8 mouse cellular contexts compared by ENCODE assay signal in genomic region chr5:134182735-134183134, GRCm38 (mm10). TPM values are rescaled to one million over a fixed set of nuclear protein-coding genes. Genes with fewer than 3 reads are reported as not detected.
A peak's percentile ranks its signal among the peaks of the same experiment; 100 is the strongest.
DNase-seq lines count a peak whose midpoint lies in the region; ATAC-seq and TF ChIP-seq lines count a peak whose summit lies in the region.

No protein-coding gene starts in this region.

- TF ChIP-seq CTCF in G1E (IDR thresholded peaks at IDR 0.05; ENCODE audit: low read depth, low read length), result no peak

- peak overlapping the region; percentile 99; the same call in 1 of the 2 replicates for H3K27ac ChIP-seq in embryonic facial prominence, embryonic 10.5 days (replicated peaks)
- H3K27ac ChIP-seq in hindbrain, embryonic 10.5 days, result peak overlapping the region; percentile 99; the same call in 1 of the 2 replicates
- H3K27ac ChIP-seq in limb, embryonic 12.5 days, result 0 out of 2 replicates have a peak overlapping the region, but pooled peaks have one; percentile 12

- no peak for ATAC-seq in G1E (ENCODE audit: extremely low read depth, insufficient number of reproducible peaks, low FRiP score, poor library complexity, severe bottlenecking)
- ATAC-seq in limb, embryonic 12.5 days (ENCODE audit: insufficient number of reproducible peaks, insufficient read depth, low FRiP score, low TSS enrichment, low read depth), result no peak

- H3K9ac ChIP-seq in limb, embryonic 12.5 days (replicated peaks), result peak overlapping the region; percentile 88

- WGBS in embryonic facial prominence, embryonic 10.5 days, result 81% methylated on average over 4 of the region's 4 CpGs
- WGBS in hindbrain, embryonic 10.5 days, result 81% methylated on average over 4 of the region's 4 CpGs
- WGBS in limb, embryonic 12.5 days, result 69% methylated on average over 4 of the region's 4 CpGs

- H3K27me3 ChIP-seq in G1E (ENCODE audit: insufficient read depth, low read length), result no peaks in the 10 kb centered on the region
- H3K27me3 ChIP-seq in embryonic facial prominence, embryonic 10.5 days (replicated peaks; ENCODE audit: low read depth, poor library complexity, severe bottlenecking), result no peaks in the 10 kb centered on the region
- no peaks in the 10 kb centered on the region for H3K27me3 ChIP-seq in hindbrain, embryonic 10.5 days (ENCODE audit: insufficient read depth, poor library complexity, severe bottlenecking)
- no peaks in the 10 kb centered on the region for H3K27me3 ChIP-seq in limb, embryonic 12.5 days
- H3K27me3 ChIP-seq in myocyte (ENCODE audit: control insufficient read depth, insufficient read depth, insufficient read length), result no peaks in the 10 kb centered on the region

- no peak for TF ChIP-seq POLR2A in myocyte (IDR thresholded peaks at IDR 0.05; ENCODE audit: insufficient read length, low read depth)

- peak overlapping the region; percentile 48; the same call in 1 of the 2 replicates for H3K4me3 ChIP-seq in G1E (ENCODE audit: low read depth, low read length)
- H3K4me3 ChIP-seq in embryonic facial prominence, embryonic 10.5 days, result peak overlapping the region; percentile 85
- peak overlapping the region; percentile 78 for H3K4me3 ChIP-seq in hindbrain, embryonic 10.5 days
- H3K4me3 ChIP-seq in limb, embryonic 12.5 days (replicated peaks), result peak overlapping the region; percentile 75
- peak overlapping the region; percentile 43 for H3K4me3 ChIP-seq in myocyte

- no peak for DNase-seq in G1E (ENCODE audit: low spot score)
- no peak for DNase-seq in embryonic facial prominence, embryonic 10.5 days (ENCODE audit: low spot score)
- DNase-seq in hindbrain, embryonic 10.5 days (ENCODE audit: low spot score), result no peak
- DNase-seq in ovary, postnatal 10 days (ENCODE audit: low spot score), result no peak
- no peak for DNase-seq in spleen, postnatal 36 days (ENCODE audit: low spot score in 2 of 2)
- DNase-seq in cerebellum, adult 18-20 months, result no peak

- peaks cover 4% of the 10 kb centered on the region for H3K79me2 ChIP-seq in myocyte (ENCODE audit: control insufficient read depth, insufficient read depth)

- H3K4me2 ChIP-seq in limb, embryonic 12.5 days, result peak overlapping the region; percentile 84
- peak overlapping the region; percentile 91 for H3K4me2 ChIP-seq in myocyte (ENCODE audit: low read depth)

- no peak overlapping the region for H3ac ChIP-seq in myocyte (ENCODE audit: control insufficient read depth, insufficient read length)

- H3K36me3 ChIP-seq in G1E (replicated peaks) (peaks cover 8% of the 10 kb centered on the region), myocyte (ENCODE audit: control insufficient read depth, insufficient read depth) (no peaks in the 10 kb centered on the region)
- H3K36me3 ChIP-seq in embryonic facial prominence, embryonic 10.5 days (replicated peaks), result no peaks in the 10 kb centered on the region
- H3K36me3 ChIP-seq in hindbrain, embryonic 10.5 days, result no peaks in the 10 kb centered on the region
- H3K36me3 ChIP-seq in limb, embryonic 12.5 days, result no peaks in the 10 kb centered on the region

- peaks cover 41% of the 10 kb centered on the region for H3K4me1 ChIP-seq in G1E (ENCODE audit: insufficient read depth, low read depth, low read length)
- peaks cover 26% of the 10 kb centered on the region for H3K4me1 ChIP-seq in embryonic facial prominence, embryonic 10.5 days
- peaks cover 19% of the 10 kb centered on the region for H3K4me1 ChIP-seq in hindbrain, embryonic 10.5 days (replicated peaks)
- H3K4me1 ChIP-seq in limb, embryonic 12.5 days (replicated peaks), result peaks cover 23% of the 10 kb centered on the region

- no peaks in the 10 kb centered on the region for H3K9me3 ChIP-seq in G1E (replicated peaks)
- no peaks in the 10 kb centered on the region for H3K9me3 ChIP-seq in embryonic facial prominence, embryonic 10.5 days
- no peaks in the 10 kb centered on the region for H3K9me3 ChIP-seq in hindbrain, embryonic 10.5 days
- peaks cover 5% of the 10 kb centered on the region for H3K9me3 ChIP-seq in limb, embryonic 12.5 days

TF ChIP-seq in myocyte, 11 proteins besides CTCF, POLR2A, EP300 and RAD21:
- TF ChIP-seq TCF3 (IDR thresholded peaks at IDR 0.05; ENCODE audit: insufficient read length, low read depth) (no peak), MYOD1 (IDR thresholded peaks at IDR 0.05; ENCODE audit: control insufficient read depth in 1 of 3, insufficient read length in 2 of 3, low read depth in 2 of 3) (no peak), REST (IDR thresholded peaks at IDR 0.05; ENCODE audit: insufficient read depth, insufficient read length) (no peak), POLR2AphosphoS2 (IDR thresholded peaks at IDR 0.05; ENCODE audit: insufficient read length, low read depth) (no peak), TCF12 (IDR thresholded peaks at IDR 0.05; ENCODE audit: insufficient read depth, poor library complexity, severe bottlenecking) (no peak), SRF (IDR thresholded peaks at IDR 0.05; ENCODE audit: control insufficient read depth, insufficient read length, low read depth) (no peak), E2F4 (IDR thresholded peaks at IDR 0.05; ENCODE audit: insufficient read depth) (no peak), CEBPB (IDR thresholded peaks at IDR 0.05; ENCODE audit: insufficient read depth, poor library complexity, severe bottlenecking) (no peak), USF1 (IDR thresholded peaks at IDR 0.05; ENCODE audit: low read depth) (no peak), MAX (IDR thresholded peaks at IDR 0.05; ENCODE audit: low read depth) (no peak), MYOG (IDR thresholded peaks at IDR 0.05; ENCODE audit: control insufficient read depth in 1 of 3, insufficient read depth in 1 of 3, insufficient read length in 2 of 3, low read depth in 2 of 3) (no peak)

RNA-seq across cellular contexts. Expression of gene Gtf2ird2, which starts 1.1 kb away (rescaled TPM):
- 9.2 and 9.7 TPM in 2 replicates for total RNA-seq in G1E (2014; fragmentation: Nextera tagmentation)
- total RNA-seq in G1E (2017), result 5.6 and 10.8 TPM in 2 replicates
- 3.3 and 4.5 TPM in 2 replicates for polyA plus RNA-seq in G1E (2012)
- 8.1 and 8.5 TPM in 2 replicates for polyA plus RNA-seq in embryonic facial prominence, embryonic 10.5 days (2016; fragmentation: Nextera tagmentation; extraction: Ambion mirVana)
- polyA plus RNA-seq in hindbrain, embryonic 10.5 days (2016; fragmentation: Nextera tagmentation; extraction: Ambion mirVana), result 6.8 and 9.3 TPM in 2 replicates
- polyA plus RNA-seq in limb, embryonic 12.5 days (2016; fragmentation: Nextera tagmentation; extraction: Ambion mirVana), result 10.8 and 13.2 TPM in 2 replicates
- 4.8 TPM for polyA plus RNA-seq in myocyte (2012; fragmentation: generic; extraction: Trizol)

RNA-seq across cellular contexts. Expression of gene Rcc1l, which starts 6.2 kb away (rescaled TPM):
- total RNA-seq in G1E (2014; fragmentation: Nextera tagmentation) (12.6 and 13.6 TPM in 2 replicates), G1E (2017) (9.2 and 9.8 TPM in 2 replicates)
- polyA plus RNA-seq in G1E (2012) (16.0 and 17.1 TPM in 2 replicates), myocyte (2012; fragmentation: generic; extraction: Trizol) (16.9 TPM)
- 41.9 and 42.1 TPM in 2 replicates for polyA plus RNA-seq in embryonic facial prominence, embryonic 10.5 days (2016; fragmentation: Nextera tagmentation; extraction: Ambion mirVana)
- polyA plus RNA-seq in hindbrain, embryonic 10.5 days (2016; fragmentation: Nextera tagmentation; extraction: Ambion mirVana), result 31.0 and 35.7 TPM in 2 replicates
- 35.9 and 40.1 TPM in 2 replicates for polyA plus RNA-seq in limb, embryonic 12.5 days (2016; fragmentation: Nextera tagmentation; extraction: Ambion mirVana)

RNA-seq across cellular contexts. Expression of gene Ncf1, which starts 46.7 kb away (rescaled TPM):
- total RNA-seq in G1E (2014; fragmentation: Nextera tagmentation) (20.7 and 22.0 TPM in 2 replicates), G1E (2017) (2.0 and 3.0 TPM in 2 replicates)
- polyA plus RNA-seq in G1E (2012) (27.8 and 29.9 TPM in 2 replicates), myocyte (2012; fragmentation: generic; extraction: Trizol) (1.4 TPM)
- polyA plus RNA-seq in embryonic facial prominence, embryonic 10.5 days (2016; fragmentation: Nextera tagmentation; extraction: Ambion mirVana), result 1.8 and 2.0 TPM in 2 replicates
- 2.6 and 3.1 TPM in 2 replicates for polyA plus RNA-seq in hindbrain, embryonic 10.5 days (2016; fragmentation: Nextera tagmentation; extraction: Ambion mirVana)
- 1.9 and 2.4 TPM in 2 replicates for polyA plus RNA-seq in limb, embryonic 12.5 days (2016; fragmentation: Nextera tagmentation; extraction: Ambion mirVana)

Comparison
In these comparisons a context has a peak if more than half of its experiments do, and no peak if none do; other contexts are left out.
1. H3K27ac ChIP-seq: peak in every context shown above with its lines; median percentile 99 in embryonic facial prominence, embryonic 10.5 days; 99 in hindbrain, embryonic 10.5 days; 12 in limb, embryonic 12.5 days.